ENCODE assay signal across 14 mouse cellular contexts in genomic region chr16:72688185-72688681, GRCm38 (mm10).
DNase-seq lines count a peak whose midpoint lies in the region; ATAC-seq lines count a peak whose summit lies in the region.
"Had no signal": no experiment of that assay in that cellular context is flagged by ENCODE, and none has a peak within 500 bp of the region (broad histone marks: within the 10 kb centered on the region; RNA-seq: fewer than 3 reads in every experiment).

No protein-coding gene starts in this region.

- H3K9ac ChIP-seq in neural tube, embryonic 13.5 days = no peak overlapping the region
- H3K9ac ChIP-seq in embryonic facial prominence, embryonic 14.5 days (ENCODE audit: low read depth, low read length) = no peak overlapping the region
- H3K9ac ChIP-seq in liver, embryonic 12.5 days = no peak overlapping the region
- H3K9ac ChIP-seq: midbrain, embryonic 12.5 days had no signal

- no peak overlapping the region for H3K4me2 ChIP-seq in neural tube, embryonic 13.5 days
- no peak overlapping the region for H3K4me2 ChIP-seq in embryonic facial prominence, embryonic 14.5 days (ENCODE audit: low read depth, low read length)
- H3K4me2 ChIP-seq in liver, embryonic 12.5 days = no peak overlapping the region
- H3K4me2 ChIP-seq: midbrain, embryonic 12.5 days had no signal

- DNase-seq in neural tube, embryonic 10.5 days (ENCODE audit: extremely low spot score, low spot score) = no peak
- peak; percentile 58 for DNase-seq in embryonic facial prominence, embryonic 14.5 days (ENCODE audit: low spot score)
- DNase-seq in spleen, adult 12 weeks (ENCODE audit: low spot score) = no peak
- no peak for DNase-seq in frontal cortex, postnatal 14 days (ENCODE audit: low spot score in 2 of 2)
- DNase-seq in embryo, embryonic 10 days (ENCODE audit: low spot score) = no peak
- DNase-seq: cerebellum, adult 8-10 months; thymus, postnatal 36 days had no signal

- WGBS in neural tube, embryonic 13.5 days = 61% methylated on average over 6 of the region's 6 CpGs
- WGBS in embryonic facial prominence, embryonic 14.5 days = 68% methylated on average over 6 of the region's 6 CpGs
- 79% methylated on average over 6 of the region's 6 CpGs for WGBS in liver, embryonic 12.5 days (ENCODE audit: insufficient replicate concordance)

- H3K9me3 ChIP-seq in neural tube, embryonic 13.5 days = no peaks in the 10 kb centered on the region
- no peaks in the 10 kb centered on the region for H3K9me3 ChIP-seq in embryonic facial prominence, embryonic 14.5 days (ENCODE audit: control insufficient read depth, low read length)
- H3K9me3 ChIP-seq in liver, embryonic 12.5 days (replicated peaks) = no peaks in the 10 kb centered on the region
- H3K9me3 ChIP-seq: midbrain, embryonic 12.5 days had no signal

- no peaks in the 10 kb centered on the region for H3K36me3 ChIP-seq in neural tube, embryonic 13.5 days
- H3K36me3 ChIP-seq in embryonic facial prominence, embryonic 14.5 days (ENCODE audit: control insufficient read depth, insufficient read depth, low read length) = no peaks in the 10 kb centered on the region
- no peaks in the 10 kb centered on the region for H3K36me3 ChIP-seq in liver, embryonic 12.5 days
- H3K36me3 ChIP-seq: midbrain, embryonic 12.5 days had no signal

- 0 out of 2 replicates have a peak, but pooled peaks have one; percentile 33 for ATAC-seq in neural tube, embryonic 13.5 days (ENCODE audit: low read depth)
- ATAC-seq in embryonic facial prominence, embryonic 14.5 days (ENCODE audit: low read depth) = no peak
- peak; percentile 59 for ATAC-seq in liver, embryonic 12.5 days
- ATAC-seq: lung, postnatal 0 days; Patski had no signal

- peaks cover 52% of the 10 kb centered on the region for H3K4me1 ChIP-seq in neural tube, embryonic 13.5 days (replicated peaks)
- peaks cover 25% of the 10 kb centered on the region for H3K4me1 ChIP-seq in embryonic facial prominence, embryonic 14.5 days (ENCODE audit: control insufficient read depth, insufficient read depth, low read length)
- H3K4me1 ChIP-seq in liver, embryonic 12.5 days = no peaks in the 10 kb centered on the region

- H3K27ac ChIP-seq in neural tube, embryonic 13.5 days (replicated peaks) = no peak overlapping the region
- peak overlapping the region; percentile 33; the same call in 1 of the 2 replicates for H3K27ac ChIP-seq in embryonic facial prominence, embryonic 14.5 days (replicated peaks; ENCODE audit: low read depth, low read length)
- H3K27ac ChIP-seq in liver, embryonic 12.5 days = peak overlapping the region; percentile 48; the same call in 1 of the 2 replicates
- H3K27ac ChIP-seq: layer of hippocampus, adult 2 months; midbrain, embryonic 12.5 days had no signal

- no peaks in the 10 kb centered on the region for H3K27me3 ChIP-seq in neural tube, embryonic 13.5 days
- no peaks in the 10 kb centered on the region for H3K27me3 ChIP-seq in embryonic facial prominence, embryonic 14.5 days (replicated peaks; ENCODE audit: control insufficient read depth, insufficient read depth, low read length)
- no peaks in the 10 kb centered on the region for H3K27me3 ChIP-seq in liver, embryonic 12.5 days (replicated peaks)
- H3K27me3 ChIP-seq: CH12.LX; midbrain, embryonic 12.5 days had no signal

- H3K4me3 ChIP-seq in neural tube, embryonic 13.5 days = no peak overlapping the region
- no peak overlapping the region for H3K4me3 ChIP-seq in embryonic facial prominence, embryonic 14.5 days (ENCODE audit: low read depth, low read length)
- no peak overlapping the region for H3K4me3 ChIP-seq in liver, embryonic 12.5 days
- H3K4me3 ChIP-seq: layer of hippocampus, adult 2 months; midbrain, embryonic 12.5 days had no signal
